Mouse (Mus musculus): ENCODE measurements around the gene Tmem163.

Gene Tmem163

GRCm38 (mm10) chr1:127555822-127556485, 123.4 kb downstream of the Tmem163 start:
- DNase-seq, result no peak

DNA sequence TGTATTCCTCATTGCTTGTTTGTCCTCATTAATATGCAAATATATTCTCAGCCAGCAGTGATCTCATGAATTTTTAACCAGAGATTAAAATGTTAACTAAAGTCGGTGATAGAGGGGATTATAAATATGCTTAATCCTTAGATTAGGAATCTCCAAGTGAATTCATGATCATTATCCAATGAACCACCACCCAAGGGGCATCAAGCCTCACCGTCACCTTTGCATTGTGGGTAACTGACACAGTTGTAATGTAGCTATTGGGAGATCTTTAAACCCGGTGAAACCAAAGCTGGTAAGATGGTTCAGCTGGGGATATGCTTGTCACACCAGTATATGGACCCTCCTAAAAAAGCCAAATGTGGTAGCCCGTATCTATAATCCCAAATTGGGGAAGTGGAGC, 131.3 kb downstream of the Tmem163 start:
- DNase-seq, result no peak

DNA sequence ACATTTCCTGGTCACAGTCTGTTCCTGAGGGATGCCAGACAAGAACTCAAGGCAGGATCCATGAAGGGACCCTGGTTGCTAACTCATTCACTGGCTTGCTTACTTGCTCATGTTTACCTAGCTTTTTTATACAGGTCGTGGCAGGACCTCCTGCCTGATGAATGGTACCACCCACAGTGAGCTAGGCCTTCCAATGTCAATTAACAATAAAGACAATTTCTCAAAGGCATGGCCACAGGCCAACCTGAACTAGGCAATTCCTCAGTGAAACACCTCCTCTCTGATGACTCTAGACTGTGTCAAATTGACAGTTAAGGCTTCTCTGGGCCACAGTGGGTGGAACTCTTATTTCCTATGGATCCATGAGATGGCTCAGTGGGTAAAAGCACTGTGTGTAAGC, 136.6 kb downstream of the Tmem163 start:
- DNase-seq, result no peak

DNA sequence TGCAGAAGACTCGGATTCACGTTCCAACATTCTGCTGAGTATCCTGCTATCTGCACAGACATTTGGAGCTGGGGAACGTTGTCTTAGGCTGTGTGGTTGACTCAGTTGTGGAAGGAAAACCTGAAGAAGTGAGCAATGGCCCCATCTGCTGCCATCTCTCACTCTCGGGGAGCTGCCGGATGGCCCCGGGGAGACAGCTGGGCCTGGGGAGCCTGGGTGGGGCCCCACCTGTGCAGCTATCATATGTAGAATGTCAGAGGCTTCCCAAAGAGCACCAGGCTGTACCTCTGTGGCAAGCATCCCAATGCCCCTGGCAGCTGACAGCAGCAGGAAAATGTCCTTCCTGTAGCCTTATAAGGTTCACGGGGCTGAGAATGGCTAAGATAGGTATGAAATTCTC, 137.4 kb downstream of the Tmem163 start:
- no peak for DNase-seq

DNA sequence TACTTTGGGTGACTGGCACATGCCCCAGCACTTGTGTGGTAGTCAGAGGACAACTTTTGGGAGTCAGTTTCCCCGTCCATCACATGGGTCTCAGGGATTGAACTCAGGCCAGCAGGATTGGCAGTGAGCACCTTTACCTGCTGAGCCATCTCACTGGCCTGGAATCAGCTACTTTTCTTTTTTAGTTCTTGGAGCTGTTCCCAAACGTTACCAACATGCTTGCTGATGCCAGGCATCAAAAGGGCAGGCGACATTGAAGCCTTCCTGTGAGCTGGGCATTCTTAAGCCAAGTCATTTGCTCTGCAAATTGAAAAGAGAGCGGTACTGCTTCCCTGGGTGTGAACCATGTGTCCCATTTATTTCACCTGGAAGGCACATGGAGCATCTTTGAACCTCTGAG, 137.8 kb downstream of the Tmem163 start:
- DNase-seq, result no peak

GRCm38 (mm10) chr1:127537204-127538038, 141.9 kb downstream of the Tmem163 start:
- DNase-seq, result no peak

- peak in 1 of 2 experiments; percentile 3 for DNase-seq
Observed at GRCm38 (mm10) chr1:127536448-127536847, 142.9 kb downstream of the Tmem163 start.

GRCm38 (mm10) chr1:127531723-127532122, 147.6 kb downstream of the Tmem163 start:
- no peak for DNase-seq

DNA sequence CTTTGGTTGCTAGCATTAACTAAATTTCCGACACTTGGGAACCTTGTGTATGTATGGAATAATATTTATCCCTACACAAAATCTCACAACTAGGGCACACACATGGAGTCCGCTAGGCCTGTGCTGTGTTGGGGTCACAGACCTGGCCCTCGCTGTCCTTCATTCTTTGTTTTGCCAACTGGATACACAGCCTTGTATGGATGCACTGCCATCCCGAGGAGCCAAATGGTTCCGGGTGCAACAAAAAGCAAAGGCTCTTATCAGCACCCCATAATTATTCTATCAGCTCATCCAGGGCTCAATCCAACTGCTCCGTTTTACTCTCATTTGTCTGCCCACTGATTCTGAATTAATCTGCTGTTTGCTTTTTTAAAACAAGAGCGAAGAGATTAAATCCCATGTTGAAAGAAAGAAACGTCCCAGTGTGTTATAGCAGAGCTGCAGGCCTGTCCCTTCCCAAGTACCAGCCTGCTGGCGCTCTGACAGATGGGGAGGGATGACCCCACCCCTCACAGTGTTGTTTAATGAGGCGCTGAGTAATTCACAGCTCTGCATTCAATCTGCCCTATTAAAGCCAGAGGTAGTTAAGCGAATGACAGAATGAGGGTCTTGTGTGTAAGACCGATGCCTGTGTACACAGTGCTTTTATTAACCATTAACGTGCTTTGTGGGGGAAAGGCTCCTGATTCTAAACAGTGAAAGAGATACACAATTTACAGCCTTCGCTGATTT, 148.3 kb downstream of the Tmem163 start:
- DNase-seq, result peak in 1 of 2 experiments; percentile 4

- peak; percentile 7 to 33 for DNase-seq
Observed at GRCm38 (mm10) chr1:127523364-127523763, 156.0 kb downstream of the Tmem163 start.

- no peak for DNase-seq
Observed at GRCm38 (mm10) chr1:127514888-127515287, 164.5 kb downstream of the Tmem163 start.

DNA sequence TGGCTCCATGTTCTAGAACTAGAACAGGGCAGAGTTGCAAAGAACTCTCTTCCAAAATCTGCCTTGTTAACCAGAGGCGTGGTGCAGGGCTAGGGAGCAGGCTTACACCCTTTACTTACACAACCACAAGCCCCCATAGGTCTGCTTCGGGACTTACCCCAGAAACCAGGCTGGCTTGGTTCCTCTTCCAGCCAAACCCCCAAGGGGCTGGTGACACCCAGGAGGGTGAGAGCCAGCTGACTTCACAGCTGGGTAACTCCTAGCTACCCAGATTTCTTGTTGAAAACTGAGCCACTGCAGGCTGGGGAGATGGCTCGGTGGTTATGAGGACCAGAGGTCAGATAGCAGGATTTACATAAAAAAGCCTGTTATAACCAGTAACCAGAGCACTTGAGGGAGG, 164.9 kb downstream of the Tmem163 start:
- no peak for DNase-seq

GRCm38 (mm10) chr1:127513664-127514063, 165.7 kb downstream of the Tmem163 start:
- DNase-seq, result no peak

GRCm38 (mm10) chr1:127513140-127513539, 166.2 kb downstream of the Tmem163 start:
- no peak for DNase-seq

- DNase-seq, result no peak
Observed at GRCm38 (mm10) chr1:127512709-127513108, 166.6 kb downstream of the Tmem163 start.

DNA sequence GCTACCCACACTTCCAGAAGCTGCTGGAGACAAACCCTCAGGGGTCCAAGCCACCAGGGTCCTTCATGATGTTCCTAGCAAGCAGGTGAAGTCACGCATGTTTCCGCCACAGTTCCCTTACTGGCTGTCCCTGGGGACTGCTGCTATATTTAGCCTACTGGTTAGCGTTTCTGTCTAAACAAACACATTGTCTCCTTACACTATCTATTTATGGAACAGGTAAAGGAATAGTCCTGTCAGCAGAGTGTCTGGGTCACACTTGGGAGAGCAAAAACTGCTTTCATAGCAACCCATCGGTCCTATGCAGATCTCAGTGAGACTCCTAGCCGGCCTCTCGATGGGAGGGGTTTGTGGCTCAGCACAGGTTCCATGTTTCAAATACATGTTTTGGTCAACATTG, 168.0 kb downstream of the Tmem163 start:
- DNase-seq, result no peak

DNA sequence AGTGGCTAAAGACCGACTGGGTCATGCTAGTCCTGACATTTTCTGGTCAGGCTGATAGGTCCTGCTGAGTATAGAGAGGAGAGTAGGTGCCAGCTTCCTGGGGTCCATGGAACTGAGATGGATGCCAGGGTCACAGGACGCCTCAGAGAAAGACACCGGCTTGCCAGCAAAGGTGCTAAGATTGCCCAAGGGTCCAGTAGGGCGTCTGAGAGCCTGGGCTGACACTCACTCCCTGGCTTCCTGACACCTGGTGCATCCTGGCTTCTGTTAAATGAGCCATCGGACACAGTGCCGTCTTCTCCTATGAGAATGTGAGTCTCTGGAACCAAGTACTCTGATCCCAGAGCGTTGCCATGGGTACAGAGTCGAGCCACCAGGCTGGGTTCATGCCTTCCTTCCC, 170.4 kb downstream of the Tmem163 start:
- no peak for DNase-seq

GRCm38 (mm10) chr1:127508067-127508739, 171.1 kb downstream of the Tmem163 start:
- no peak for DNase-seq

- DNase-seq, result no peak
Observed at GRCm38 (mm10) chr1:127507042-127507650, 172.2 kb downstream of the Tmem163 start.

GRCm38 (mm10) chr1:127500701-127501100, 178.6 kb downstream of the Tmem163 start:
- no peak for DNase-seq

DNA sequence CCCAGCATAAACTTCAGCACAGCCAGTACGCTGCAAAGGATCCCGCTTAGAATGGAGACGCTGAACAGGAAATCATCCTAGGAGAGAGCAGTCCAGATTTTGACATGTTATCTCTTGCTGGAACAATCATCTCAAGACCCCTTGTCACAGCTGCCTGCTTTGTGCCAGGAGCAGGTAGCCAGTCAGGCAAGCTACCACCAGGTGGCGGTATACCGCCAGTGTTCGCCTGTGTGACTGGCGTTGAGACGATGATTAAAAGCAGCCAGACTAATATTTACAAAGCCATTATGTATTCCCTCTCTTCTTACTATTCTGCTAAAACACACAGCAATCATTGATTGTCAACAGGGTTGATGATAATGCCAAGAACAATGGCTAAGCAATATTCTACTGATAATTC, 179.1 kb downstream of the Tmem163 start:
- peak; percentile 63 to 90 for DNase-seq

- no peak for DNase-seq
Observed at GRCm38 (mm10) chr1:127498746-127499145, 180.6 kb downstream of the Tmem163 start.
